Mouse (Mus musculus): ENCODE measurements around the gene Gad2. TPM values are rescaled to one million over a fixed set of nuclear protein-coding genes. Genes with fewer than 3 reads are reported as not detected.

The Gad2 gene
- total RNA-seq (2023) = not detected

DNA sequence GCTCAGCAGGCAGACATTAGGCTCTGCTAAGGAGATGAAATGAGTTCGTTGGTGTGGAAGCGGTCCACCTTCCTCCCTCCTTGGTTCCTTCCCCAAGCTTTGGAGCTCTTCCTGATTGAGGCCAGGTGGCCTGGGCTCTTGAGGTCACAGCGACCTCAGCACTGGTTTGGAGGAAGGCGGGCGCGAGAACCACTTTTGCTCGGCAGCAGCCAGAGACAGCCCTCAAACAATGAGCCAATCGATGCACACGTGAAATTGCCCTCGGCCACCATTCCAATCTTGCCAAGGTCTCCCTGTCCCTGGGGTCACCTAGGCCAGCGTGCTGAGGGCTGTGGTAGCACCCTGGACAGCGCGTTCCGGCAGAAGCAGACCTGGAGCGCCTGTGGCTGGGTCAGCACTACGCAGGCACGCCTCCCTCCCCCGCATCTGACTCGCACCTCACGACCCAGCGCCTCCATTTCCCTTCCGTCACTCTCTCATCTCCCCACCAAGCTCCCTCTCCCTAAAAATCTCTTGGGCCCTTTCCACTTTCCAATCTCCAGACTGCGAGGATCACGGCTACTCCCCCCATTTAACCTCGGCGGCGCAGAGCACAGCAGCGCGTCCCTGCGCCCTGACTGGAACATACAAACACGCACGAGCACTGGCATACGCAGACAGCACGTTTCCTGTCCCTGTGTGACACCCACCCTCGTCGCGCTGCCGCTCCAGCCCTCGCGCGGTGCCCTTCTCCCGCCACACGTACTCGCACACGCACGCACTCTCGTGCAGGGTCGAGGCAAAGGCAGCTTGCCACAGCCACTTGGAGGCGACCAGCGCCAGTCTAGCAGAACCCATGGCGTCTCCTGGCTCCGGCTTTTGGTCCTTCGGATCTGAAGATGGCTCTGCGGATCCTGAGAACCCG is at the start of gene Gad2:
Gene Gad2, plus strand, starts transcription at position 378 of the 904 bp plus-strand sequence.

Other genes starting within 250 kb of the Gad2 start
- gene Apbb1ip, start 151.9 kb downstream of the Gad2 start, total RNA-seq (2023) = 100 to 1,000 TPM; 218 to 220 TPM

Data from T-cell, adult 66 days (primary cell).